In the genomic region with DNA sequence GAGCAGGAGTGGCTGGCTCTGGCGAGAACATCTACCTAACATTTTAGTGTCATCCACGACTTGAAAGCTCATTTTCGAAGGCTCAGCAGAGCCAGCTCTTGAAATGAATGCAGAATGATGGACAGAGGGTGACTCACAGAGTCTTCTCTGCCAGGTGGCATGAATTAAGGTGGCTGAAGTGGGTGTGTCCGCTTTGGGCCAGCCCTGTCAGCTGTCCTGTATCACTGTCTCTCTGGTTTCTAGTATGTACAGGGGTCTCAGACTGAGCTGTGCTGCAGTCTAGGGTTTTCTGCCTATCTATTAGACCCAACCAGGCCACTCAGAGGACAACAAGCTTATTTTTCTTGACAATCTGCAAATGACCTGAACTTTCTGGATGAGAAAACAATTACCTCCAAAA, we compare ENCODE assay signal across 19 mouse cellular contexts.
DNase-seq lines count a peak whose midpoint lies in the region; ATAC-seq and TF ChIP-seq lines count a peak whose summit lies in the region.
"Had no signal": no experiment of that assay in that cellular context is flagged by ENCODE, and none has a peak within 500 bp of the region (broad histone marks: within the 10 kb centered on the region; RNA-seq: fewer than 3 reads in every experiment).

No protein-coding gene starts in this region.

- no peak for DNase-seq in left cerebral cortex, adult 2 months (ENCODE audit: extremely low spot score in 1 of 2, low spot score in 2 of 2)
- DNase-seq in left cerebral cortex, adult 8-10 months (ENCODE audit: low spot score in 2 of 2): no peak
- peak; percentile 50 for DNase-seq in NIH3T3 (ENCODE audit: low read depth)
- no peak for DNase-seq in embryonic facial prominence, embryonic 11.5 days (ENCODE audit: low spot score)
- DNase-seq in adrenal gland, adult 8-10 months: no peak
- no peak for DNase-seq in ovary, postnatal 36 days (ENCODE audit: low spot score)
- DNase-seq: adrenal gland, postnatal 14 days; cerebellum, adult 9-10 months; liver; liver, postnatal 0 days; midbrain, embryonic 14.5 days; thymus, postnatal 25 days had no signal

- H3K27me3 ChIP-seq in embryonic facial prominence, embryonic 11.5 days (ENCODE audit: control insufficient read depth, insufficient read depth, low read length): no peaks in the 10 kb centered on the region
- no peaks in the 10 kb centered on the region for H3K27me3 ChIP-seq in limb, embryonic 12.5 days
- H3K27me3 ChIP-seq: embryonic facial prominence, embryonic 15.5 days; forebrain, embryonic 13.5 days had no signal

- peak overlapping the region; percentile 21; the same call in 1 of the 2 replicates for H3K27ac ChIP-seq in left cerebral cortex, adult 2 months
- H3K27ac ChIP-seq in embryonic facial prominence, embryonic 11.5 days (replicated peaks; ENCODE audit: low read depth, low read length): no peak overlapping the region
- peak overlapping the region; percentile 31; the same call in 1 of the 2 replicates for H3K27ac ChIP-seq in limb, embryonic 12.5 days
- H3K27ac ChIP-seq: embryonic facial prominence, embryonic 15.5 days; forebrain, embryonic 13.5 days; kidney, postnatal 0 days had no signal

- H3K9me3 ChIP-seq in embryonic facial prominence, embryonic 11.5 days (replicated peaks; ENCODE audit: control insufficient read depth, low read length): no peaks in the 10 kb centered on the region
- H3K9me3 ChIP-seq in limb, embryonic 12.5 days: no peaks in the 10 kb centered on the region
- H3K9me3 ChIP-seq: embryonic facial prominence, embryonic 15.5 days; forebrain, embryonic 13.5 days had no signal

- H3K36me3 ChIP-seq in embryonic facial prominence, embryonic 11.5 days (replicated peaks; ENCODE audit: control insufficient read depth, insufficient read depth, low read depth, low read length): no peaks in the 10 kb centered on the region
- no peaks in the 10 kb centered on the region for H3K36me3 ChIP-seq in limb, embryonic 12.5 days
- H3K36me3 ChIP-seq: embryonic facial prominence, embryonic 15.5 days; G1E had no signal

- WGBS in embryonic facial prominence, embryonic 11.5 days: 55% methylated on average over 4 of the region's 4 CpGs
- WGBS in limb, embryonic 12.5 days: 65% methylated on average over 4 of the region's 4 CpGs

- ATAC-seq in embryonic facial prominence, embryonic 11.5 days (replicated peaks; ENCODE audit: insufficient number of reproducible peaks, low FRiP score, low TSS enrichment, low read depth): 0 out of 2 replicates have a peak, but pooled peaks have one; percentile 68
- ATAC-seq in limb, embryonic 12.5 days (ENCODE audit: insufficient number of reproducible peaks, insufficient read depth, low FRiP score, low TSS enrichment, low read depth): no peak
- ATAC-seq: CD4-positive, CD25-positive, alpha-beta regulatory T cell, adult 4 months; forebrain, embryonic 13.5 days; inflammation-experienced regulatory T-cells, adult 6 months; liver, postnatal 0 days had no signal

- H3K4me2 ChIP-seq in embryonic facial prominence, embryonic 11.5 days (ENCODE audit: low read depth, low read length): no peak overlapping the region
- no peak overlapping the region for H3K4me2 ChIP-seq in limb, embryonic 12.5 days
- H3K4me2 ChIP-seq: embryonic facial prominence, embryonic 15.5 days; forebrain, embryonic 13.5 days had no signal

- intact Hi-C loops in left cerebral cortex, adult 2 months (cut with DNase I): no loop called here

- no peaks in the 10 kb centered on the region for H3K4me1 ChIP-seq in embryonic facial prominence, embryonic 11.5 days (ENCODE audit: control insufficient read depth, insufficient read depth, low read length)
- peaks cover 27% of the 10 kb centered on the region for H3K4me1 ChIP-seq in limb, embryonic 12.5 days (replicated peaks)

- no peak overlapping the region for H3K4me3 ChIP-seq in left cerebral cortex, adult 2 months
- H3K4me3 ChIP-seq in embryonic facial prominence, embryonic 11.5 days (ENCODE audit: low read depth, low read length): no peak overlapping the region
- H3K4me3 ChIP-seq in limb, embryonic 12.5 days (replicated peaks): no peak overlapping the region
- H3K4me3 ChIP-seq: embryonic facial prominence, embryonic 15.5 days; forebrain, embryonic 13.5 days had no signal

- no peak for TF ChIP-seq CTCF in left cerebral cortex, adult 2 months (IDR thresholded peaks at IDR 0.05)

- no peak overlapping the region for H3K9ac ChIP-seq in embryonic facial prominence, embryonic 11.5 days (replicated peaks; ENCODE audit: low read length)
- no peak overlapping the region for H3K9ac ChIP-seq in limb, embryonic 12.5 days (replicated peaks)
- H3K9ac ChIP-seq: embryonic facial prominence, embryonic 15.5 days; forebrain, embryonic 13.5 days; liver, postnatal 0 days had no signal
